Mouse (Mus musculus): ENCODE results near the gene Tssk6. TPM values are rescaled to one million over a fixed set of nuclear protein-coding genes. Genes with fewer than 3 reads are reported as not detected.
"Not testable (repeated sequence)": the region's sequence is repeated elsewhere in the genome, so short reads cannot be mapped to it uniquely, and the experiment has no call there.

Gene Tssk6
- polyA plus RNA-seq, 1 experiment from 2014 or later, result 4.2 TPM

- ATAC-seq (ENCODE audit: insufficient number of reproducible peaks, low FRiP score, low TSS enrichment, low read depth), result no peak
- Histone ChIP-seq H3K9ac (no peak overlapping the region), H3K9me3 (no peaks in the 10 kb centered on the region), H3K4me2 (no peak overlapping the region), H3K27me3 (no peaks in the 10 kb centered on the region), H3K36me3 (peaks cover 6% of the 10 kb centered on the region; the same call in 1 of the 2 replicates), H3K4me1 (no peaks in the 10 kb centered on the region), H3K27ac (no peak overlapping the region), H3K4me3 (no peak overlapping the region)
Measured at GRCm38 (mm10) chr8:69926901-69927300, 24.9 kb downstream of the Tssk6 start.

- H3K27ac ChIP-seq, result no peak overlapping the region
- H3K9me3 ChIP-seq, result no peaks in the 10 kb centered on the region
- no peak for ATAC-seq (ENCODE audit: insufficient number of reproducible peaks, low FRiP score, low TSS enrichment, low read depth)
- H3K9ac ChIP-seq, result no peak overlapping the region
- WGBS, result 81% methylated on average over 2 of the region's 2 CpGs
- peaks cover 12% of the 10 kb centered on the region; the same call in 1 of the 2 replicates for H3K4me1 ChIP-seq
- no peak overlapping the region for H3K4me3 ChIP-seq
- no peaks in the 10 kb centered on the region for H3K27me3 ChIP-seq
- no peak overlapping the region for H3K4me2 ChIP-seq
- H3K36me3 ChIP-seq, result peaks cover 30% of the 10 kb centered on the region
Measured at GRCm38 (mm10) chr8:69933811-69934210, 31.8 kb downstream of the Tssk6 start.

DNA sequence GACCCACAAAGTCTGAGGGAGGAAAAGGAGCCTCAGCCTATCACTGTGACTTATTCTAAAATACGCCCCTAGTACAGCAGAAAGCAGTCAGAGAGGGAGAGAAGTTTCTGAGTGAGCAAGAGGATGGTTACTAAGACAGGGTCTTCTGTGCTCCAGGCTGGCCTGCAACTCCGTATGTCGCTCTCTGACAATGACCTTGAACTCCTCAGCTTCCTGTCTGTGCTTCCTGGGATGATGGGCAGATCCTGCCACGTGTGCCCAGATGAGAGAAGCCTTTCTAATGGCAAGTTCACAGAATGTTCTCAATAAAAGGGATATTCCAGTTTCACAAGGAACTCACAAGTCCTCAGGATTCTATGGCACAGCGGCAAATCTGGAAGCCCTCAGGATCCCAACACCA is 32.6 kb downstream of the Tssk6 start:
- H3K4me2 ChIP-seq, result no peak overlapping the region
- H3K4me3 ChIP-seq, result no peak overlapping the region
- WGBS, result 89% methylated on average over 5 of the region's 5 CpGs
- no peaks in the 10 kb centered on the region for H3K9me3 ChIP-seq
- no peak overlapping the region for H3K9ac ChIP-seq
- H3K27ac ChIP-seq, result no peak overlapping the region
- H3K36me3 ChIP-seq, result peaks cover 30% of the 10 kb centered on the region
- no peak for ATAC-seq (ENCODE audit: insufficient number of reproducible peaks, low FRiP score, low TSS enrichment, low read depth)
- H3K27me3 ChIP-seq, result no peaks in the 10 kb centered on the region
- H3K4me1 ChIP-seq, result peaks cover 13% of the 10 kb centered on the region

- Histone ChIP-seq H3K9me3 (no peaks in the 10 kb centered on the region), H3K36me3 (peaks cover 30% of the 10 kb centered on the region), H3K4me1 (peaks cover 20% of the 10 kb centered on the region), H3K9ac (no peak overlapping the region), H3K4me2 (no peak overlapping the region), H3K4me3 (no peak overlapping the region), H3K27me3 (no peaks in the 10 kb centered on the region), H3K27ac (peak overlapping the region; percentile 54; the same call in 1 of the 2 replicates)
- no peak for ATAC-seq (ENCODE audit: insufficient number of reproducible peaks, low FRiP score, low TSS enrichment, low read depth)
- 96% methylated on average over 3 of the region's 3 CpGs for WGBS
Measured at GRCm38 (mm10) chr8:69935431-69935830, 33.4 kb downstream of the Tssk6 start.

DNA sequence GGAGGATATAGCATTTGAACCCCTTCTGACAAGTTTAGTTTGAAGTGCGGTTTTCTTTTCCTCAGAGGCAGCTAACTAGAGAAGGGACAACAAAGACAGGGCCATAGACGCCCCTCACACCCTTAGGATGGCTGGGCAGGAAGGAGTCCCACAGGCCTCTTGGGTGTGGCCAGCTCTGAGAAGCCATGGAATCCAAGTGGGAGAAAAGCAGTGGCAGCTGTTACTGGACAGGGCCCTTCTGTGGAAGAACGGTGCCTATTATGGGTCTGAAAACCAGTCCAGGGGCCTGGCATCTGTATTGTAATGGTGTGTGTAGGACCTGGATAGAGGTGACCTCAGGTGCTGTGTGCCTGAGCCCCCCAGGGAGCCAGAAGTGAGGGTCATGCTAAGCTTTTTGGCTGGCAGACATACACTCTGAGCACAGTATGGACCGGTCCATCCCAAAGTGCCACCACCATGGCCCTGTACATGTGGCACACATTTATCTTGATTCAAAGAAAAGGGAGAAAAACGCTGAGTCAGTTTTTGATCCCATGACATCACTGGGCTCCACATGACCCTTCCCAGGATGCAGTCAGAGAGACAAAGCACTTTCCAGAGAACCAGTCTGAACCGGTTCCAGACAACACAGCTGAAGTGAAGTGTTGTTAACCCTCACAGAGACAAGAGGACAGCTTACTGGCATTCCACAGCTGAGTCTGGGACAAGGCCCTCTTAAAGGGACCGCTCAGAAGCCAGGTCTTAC is 34.2 kb downstream of the Tssk6 start:
- 65% methylated on average over 7 of the region's 7 CpGs for WGBS
- Histone ChIP-seq H3K27ac (peak overlapping the region; percentile 54), H3K9ac (no peak overlapping the region), H3K4me1 (peaks cover 20% of the 10 kb centered on the region), H3K9me3 (no peaks in the 10 kb centered on the region), H3K4me3 (no peak overlapping the region), H3K36me3 (peaks cover 30% of the 10 kb centered on the region), H3K27me3 (no peaks in the 10 kb centered on the region), H3K4me2 (no peak overlapping the region)
- peak; percentile 61 for ATAC-seq (ENCODE audit: insufficient number of reproducible peaks, low FRiP score, low TSS enrichment, low read depth)

GRCm38 (mm10) chr8:69937466-69937865 is 35.5 kb downstream of the Tssk6 start:
- no peak for ATAC-seq (ENCODE audit: insufficient number of reproducible peaks, low FRiP score, low TSS enrichment, low read depth)
- Histone ChIP-seq H3K9me3 (no peaks in the 10 kb centered on the region), H3K4me3 (no peak overlapping the region), H3K4me1 (peaks cover 20% of the 10 kb centered on the region), H3K27me3 (no peaks in the 10 kb centered on the region), H3K4me2 (no peak overlapping the region), H3K27ac (0 out of 2 replicates have a peak overlapping the region, but pooled peaks have one; percentile 35), H3K36me3 (peaks cover 30% of the 10 kb centered on the region), H3K9ac (no peak overlapping the region)
- 81% methylated on average over 3 of the region's 3 CpGs for WGBS

- Histone ChIP-seq H3K27me3 (no peaks in the 10 kb centered on the region), H3K27ac (no peak overlapping the region), H3K4me3 (no peak overlapping the region), H3K9me3 (no peaks in the 10 kb centered on the region), H3K9ac (no peak overlapping the region), H3K36me3 (peaks cover 29% of the 10 kb centered on the region), H3K4me2 (no peak overlapping the region), H3K4me1 (peaks cover 20% of the 10 kb centered on the region)
- ATAC-seq (ENCODE audit: insufficient number of reproducible peaks, low FRiP score, low TSS enrichment, low read depth), result no peak
- 79% methylated on average over 6 of the region's 6 CpGs for WGBS
Measured at GRCm38 (mm10) chr8:69938245-69938982, 36.4 kb downstream of the Tssk6 start.

DNA sequence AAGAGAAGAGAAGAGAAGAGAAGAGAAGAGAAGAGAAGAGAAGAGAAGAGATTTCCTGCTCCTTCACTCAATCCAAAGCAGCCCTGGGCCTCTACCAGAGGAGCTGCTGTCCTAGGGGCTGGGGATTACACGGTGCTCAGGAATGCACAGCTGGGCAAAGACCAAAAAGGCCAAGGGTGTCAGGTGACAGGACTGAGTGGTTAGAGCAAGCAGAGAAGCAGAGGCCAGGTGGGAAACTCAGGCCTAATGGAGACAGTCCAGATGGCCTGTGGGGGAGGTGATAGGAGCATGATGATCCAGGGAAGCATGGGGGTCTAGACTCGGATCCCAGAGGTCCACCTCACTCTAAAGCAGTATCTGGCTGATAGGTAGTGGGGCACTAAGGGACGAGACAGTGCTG is 37.6 kb downstream of the Tssk6 start:
- WGBS, result 23% methylated on average over 3 of the region's 3 CpGs
- H3K9ac ChIP-seq, result no peak overlapping the region
- H3K9me3 ChIP-seq, result no peaks in the 10 kb centered on the region
- H3K4me3 ChIP-seq, result no peak overlapping the region
- no peak for ATAC-seq (ENCODE audit: insufficient number of reproducible peaks, low FRiP score, low TSS enrichment, low read depth)
- peaks cover 17% of the 10 kb centered on the region for H3K36me3 ChIP-seq
- H3K4me2 ChIP-seq, result no peak overlapping the region
- peaks cover 20% of the 10 kb centered on the region for H3K4me1 ChIP-seq
- H3K27ac ChIP-seq, result no peak overlapping the region
- no peaks in the 10 kb centered on the region for H3K27me3 ChIP-seq

DNA sequence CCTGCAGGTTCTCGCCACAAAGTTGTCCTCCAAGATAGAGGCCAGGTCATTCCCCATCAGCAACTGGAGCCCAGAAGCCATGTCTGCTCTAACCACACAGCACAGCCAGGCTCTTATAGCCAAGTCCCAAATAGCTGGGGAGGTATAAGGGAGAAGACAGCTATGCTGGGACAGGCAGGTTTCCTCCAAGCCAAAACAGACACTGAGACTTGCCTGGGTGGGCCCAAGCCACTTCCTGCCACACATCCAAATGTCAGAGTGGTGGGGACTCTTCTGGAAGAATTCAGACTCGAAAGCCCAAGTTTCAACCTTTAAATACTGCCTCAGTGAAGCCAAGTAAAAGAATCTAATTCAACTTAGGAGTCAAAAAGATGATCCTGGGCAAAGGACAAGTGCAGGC is 38.4 kb downstream of the Tssk6 start:
- no peak overlapping the region for H3K9ac ChIP-seq
- H3K4me2 ChIP-seq, result no peak overlapping the region
- 91% methylated on average over 2 of the region's 2 CpGs for WGBS
- H3K9me3 ChIP-seq, result no peaks in the 10 kb centered on the region
- H3K36me3 ChIP-seq, result peaks cover 10% of the 10 kb centered on the region
- peaks cover 20% of the 10 kb centered on the region for H3K4me1 ChIP-seq
- no peak for ATAC-seq (ENCODE audit: insufficient number of reproducible peaks, low FRiP score, low TSS enrichment, low read depth)
- H3K27ac ChIP-seq, result no peak overlapping the region
- no peak overlapping the region for H3K4me3 ChIP-seq
- H3K27me3 ChIP-seq, result no peaks in the 10 kb centered on the region

DNA sequence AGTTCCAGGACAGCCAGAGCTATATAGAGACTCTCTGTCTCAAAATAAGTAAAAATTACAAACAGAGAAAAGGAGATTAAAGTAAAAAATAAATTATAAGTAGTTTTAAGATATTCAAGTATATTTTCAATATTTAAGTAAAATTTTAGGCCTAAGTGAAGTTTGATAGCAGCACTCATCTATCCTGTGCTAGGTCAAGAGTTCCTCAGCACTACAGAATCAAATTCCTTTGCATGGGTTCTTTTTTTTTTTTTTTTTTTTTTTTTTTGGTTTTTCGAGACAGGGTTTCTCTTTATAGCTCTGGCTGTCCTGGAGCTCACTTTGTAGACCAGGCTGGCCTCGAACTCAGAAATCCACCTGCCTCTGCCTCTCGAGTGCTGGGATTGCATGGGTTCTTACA is 40.5 kb downstream of the Tssk6 start:
- not testable (repeated sequence) for ATAC-seq (ENCODE audit: insufficient number of reproducible peaks, low FRiP score, low TSS enrichment, low read depth); H3K4me2 ChIP-seq; H3K27ac ChIP-seq; H3K4me3 ChIP-seq; H3K9ac ChIP-seq; H3K9me3 ChIP-seq; H3K27me3 ChIP-seq
- peaks cover 14% of the 10 kb centered on the region for H3K4me1 ChIP-seq
- H3K36me3 ChIP-seq, result peaks cover 10% of the 10 kb centered on the region
- WGBS, result 80% methylated on average over 3 of the region's 3 CpGs

DNA sequence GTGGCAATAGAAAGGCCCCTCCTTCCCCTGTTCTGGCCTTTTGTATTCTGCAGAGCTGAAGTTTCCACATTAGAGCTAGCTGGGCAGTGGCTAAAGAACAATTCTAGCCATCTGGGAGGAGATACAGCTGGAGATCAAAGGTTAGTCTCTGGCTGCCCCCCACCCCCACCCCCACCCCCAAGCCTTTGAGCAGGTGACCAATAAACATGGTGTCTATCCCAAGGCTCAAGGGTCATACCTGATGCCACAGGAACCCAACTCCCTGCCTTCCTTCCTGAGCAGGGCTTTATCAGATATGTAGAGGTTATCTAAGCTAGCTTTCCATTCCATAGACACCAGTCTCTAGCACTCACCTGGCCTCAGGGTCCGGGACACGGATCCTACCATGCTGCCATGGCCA is 48.3 kb downstream of the Tssk6 start:
- Histone ChIP-seq H3K4me3 (no peak overlapping the region), H3K9ac (no peak overlapping the region), H3K9me3 (no peaks in the 10 kb centered on the region), H3K4me2 (no peak overlapping the region), H3K27ac (no peak overlapping the region), H3K36me3 (peaks cover 25% of the 10 kb centered on the region), H3K4me1 (no peaks in the 10 kb centered on the region), H3K27me3 (no peaks in the 10 kb centered on the region)
- 96% methylated on average over 2 of the region's 2 CpGs for WGBS
- ATAC-seq (ENCODE audit: insufficient number of reproducible peaks, low FRiP score, low TSS enrichment, low read depth), result no peak
